Mouse (Mus musculus) urinary bladder, postnatal 4 days (tissue): Measurements from ENCODE around the gene Adck2.
A peak's percentile ranks its signal among the peaks of the same experiment; 100 is the strongest.

Experiments
- DNase-seq, 2 experiments: peaks; one replicate each; pipeline ENCODE4 v3.0.0; 2021 to 2022; ENCODE audit warnings: low spot score in 2 of 2

Adck2 gene

GRCm38 (mm10) chr6:39573791-39574554 is at the start of gene Adck2:
Gene Adck2, plus strand, starts transcription at chr6:39573873.
- DNase-seq = peak; percentile 61 to 74

GRCm38 (mm10) chr6:39526797-39527196 is 46.9 kb upstream of the Adck2 start:
- DNase-seq = no peak

GRCm38 (mm10) chr6:39527337-39527784 is 46.3 kb upstream of the Adck2 start:
- DNase-seq = no peak

- no peak for DNase-seq
Measured at GRCm38 (mm10) chr6:39527811-39528210, 45.9 kb upstream of the Adck2 start.

- DNase-seq = peak in 1 of 2 experiments; percentile 79
Measured at GRCm38 (mm10) chr6:39528671-39529535, 44.8 kb upstream of the Adck2 start.

GRCm38 (mm10) chr6:39534944-39535343 is 38.7 kb upstream of the Adck2 start:
- no peak for DNase-seq

GRCm38 (mm10) chr6:39536621-39537020 is 37.1 kb upstream of the Adck2 start:
- DNase-seq = no peak

GRCm38 (mm10) chr6:39537276-39537675 is 36.4 kb upstream of the Adck2 start:
- no peak for DNase-seq

- DNase-seq = no peak
Measured at GRCm38 (mm10) chr6:39538227-39538626, 35.4 kb upstream of the Adck2 start.

GRCm38 (mm10) chr6:39539679-39540155 is 34.0 kb upstream of the Adck2 start:
- no peak for DNase-seq

- DNase-seq = no peak
Measured at GRCm38 (mm10) chr6:39540563-39540962, 33.1 kb upstream of the Adck2 start.

- peak; percentile 72 to 87 for DNase-seq
Measured at GRCm38 (mm10) chr6:39542631-39543597, 30.8 kb upstream of the Adck2 start.

- DNase-seq = no peak
Measured at GRCm38 (mm10) chr6:39543769-39544420, 29.8 kb upstream of the Adck2 start.

- no peak for DNase-seq
Measured at GRCm38 (mm10) chr6:39545474-39545873, 28.2 kb upstream of the Adck2 start.

GRCm38 (mm10) chr6:39548030-39548429 is 25.6 kb upstream of the Adck2 start:
- no peak for DNase-seq

- DNase-seq = no peak
Measured at GRCm38 (mm10) chr6:39551981-39552636, 21.6 kb upstream of the Adck2 start.

GRCm38 (mm10) chr6:39554888-39555647 is 18.6 kb upstream of the Adck2 start:
- DNase-seq = no peak

- no peak for DNase-seq
Measured at GRCm38 (mm10) chr6:39555648-39555945, 18.1 kb upstream of the Adck2 start.

- peak in 1 of 2 experiments; percentile 50 for DNase-seq
Measured at GRCm38 (mm10) chr6:39556900-39557659, 16.6 kb upstream of the Adck2 start.
